Mouse (Mus musculus): ENCODE measurements around the gene March9. TPM values are rescaled to one million over a fixed set of nuclear protein-coding genes. Genes with fewer than 3 reads are reported as not detected.

March9 gene
- polyA plus RNA-seq (2012; fragmentation: generic; extraction: Trizol) = 6.1 TPM

DNA sequence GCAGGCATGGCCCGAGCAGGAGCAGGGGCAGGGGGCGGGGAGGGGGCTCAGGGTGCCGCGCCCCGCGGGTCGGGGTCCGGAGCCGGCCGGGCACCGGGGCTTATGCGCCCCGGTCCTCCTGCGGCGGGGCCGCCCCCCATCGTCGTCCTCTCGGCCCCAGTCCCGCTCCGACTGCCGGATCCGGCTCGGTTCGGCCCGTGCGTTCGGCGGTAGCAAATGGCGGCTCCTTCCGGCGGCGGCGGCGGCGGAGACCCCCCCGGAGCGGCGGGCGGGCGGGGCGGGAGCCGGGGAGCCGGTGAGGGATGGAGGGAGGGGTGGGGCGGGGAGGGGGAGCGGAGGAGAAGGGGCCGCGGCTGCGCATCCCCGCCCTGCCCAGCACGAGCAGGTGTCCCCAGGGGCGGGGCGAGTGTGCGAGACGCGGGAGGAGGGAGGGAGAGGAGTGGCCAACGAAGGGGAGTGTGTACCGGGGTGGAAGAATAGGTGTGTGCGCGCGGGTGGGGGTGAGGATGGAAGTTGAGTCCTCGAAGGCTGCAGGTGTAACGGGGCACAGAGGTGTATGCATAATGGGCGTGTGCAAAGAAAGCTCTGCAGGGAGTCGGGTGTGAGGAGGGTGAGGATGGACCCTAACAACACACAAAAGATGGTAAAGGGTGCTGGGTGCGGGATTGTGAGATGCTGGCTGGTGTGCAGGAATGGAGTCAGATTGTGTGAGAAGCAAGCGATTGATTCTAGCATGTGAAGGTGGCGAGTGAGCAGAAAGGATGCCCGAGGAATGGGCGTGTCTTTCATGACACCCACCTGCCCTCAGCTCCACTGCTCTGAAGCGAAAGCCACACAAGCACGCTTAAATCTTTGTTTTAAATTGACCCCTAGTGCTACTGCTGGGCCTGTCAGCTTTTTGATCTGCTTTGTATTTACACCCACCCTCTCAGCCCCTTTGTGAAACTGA is at the start of gene March9:
Gene March9, minus strand, starts transcription at position 217 of the 949 bp plus-strand sequence.
- Histone ChIP-seq H3K4me2 (ENCODE audit: low read depth) (peak within 1 kb of the TSS; percentile 69), H3K4me3 (peak within 1 kb of the TSS; percentile 13), H3ac (ENCODE audit: control insufficient read depth, insufficient read length) (peak within 1 kb of the TSS; percentile 31), H3K36me3 (ENCODE audit: control insufficient read depth, insufficient read depth) (peaks cover 6% of the 10 kb centered on the region), H3K27me3 (ENCODE audit: control insufficient read depth, insufficient read depth, insufficient read length) (no peaks in the 10 kb centered on the region), H3K79me2 (ENCODE audit: control insufficient read depth, insufficient read depth) (peaks cover 17% of the 10 kb centered on the region)
- no peak for TF ChIP-seq USF1 (IDR thresholded peaks at IDR 0.05; ENCODE audit: low read depth)
- TF ChIP-seq SRF (IDR thresholded peaks at IDR 0.05; ENCODE audit: control insufficient read depth, insufficient read length, low read depth) = no peak
- TF ChIP-seq TCF3 (IDR thresholded peaks at IDR 0.05; ENCODE audit: insufficient read length, low read depth) = no peak
- TF ChIP-seq TCF12 (IDR thresholded peaks at IDR 0.05; ENCODE audit: insufficient read depth, poor library complexity, severe bottlenecking) = no peak
- peak in 2 of 3 experiments; percentile 22 to 74 for TF ChIP-seq MYOD1 (IDR thresholded peaks at IDR 0.05; ENCODE audit: control insufficient read depth in 1 of 3, insufficient read length in 2 of 3, low read depth in 2 of 3)
- no peak for TF ChIP-seq REST (IDR thresholded peaks at IDR 0.05; ENCODE audit: insufficient read depth, insufficient read length)
- TF ChIP-seq MAX (IDR thresholded peaks at IDR 0.05; ENCODE audit: low read depth) = no peak
- no peak for TF ChIP-seq CEBPB (IDR thresholded peaks at IDR 0.05; ENCODE audit: insufficient read depth, poor library complexity, severe bottlenecking)
- no peak for TF ChIP-seq E2F4 (IDR thresholded peaks at IDR 0.05; ENCODE audit: insufficient read depth)
- TF ChIP-seq MYOG (IDR thresholded peaks at IDR 0.05; ENCODE audit: control insufficient read depth in 1 of 3, insufficient read depth in 1 of 3, insufficient read length in 2 of 3, low read depth in 2 of 3) = peak in 1 of 3 experiments; percentile 61
- TF ChIP-seq POLR2AphosphoS2 (IDR thresholded peaks at IDR 0.05; ENCODE audit: insufficient read length, low read depth) = no peak
- TF ChIP-seq POLR2A (IDR thresholded peaks at IDR 0.05; ENCODE audit: insufficient read length, low read depth) = peak; percentile 19

- Histone ChIP-seq H3K4me3 (no peak overlapping the region), H3K4me2 (ENCODE audit: low read depth) (no peak overlapping the region), H3K79me2 (ENCODE audit: control insufficient read depth, insufficient read depth) (no peaks in the 10 kb centered on the region), H3K27me3 (ENCODE audit: control insufficient read depth, insufficient read depth, insufficient read length) (no peaks in the 10 kb centered on the region), H3K36me3 (ENCODE audit: control insufficient read depth, insufficient read depth) (peaks cover 3% of the 10 kb centered on the region), H3ac (ENCODE audit: control insufficient read depth, insufficient read length) (no peak overlapping the region)
- TF ChIP-seq E2F4 (IDR thresholded peaks at IDR 0.05; ENCODE audit: insufficient read depth) = no peak
- no peak for TF ChIP-seq POLR2AphosphoS2 (IDR thresholded peaks at IDR 0.05; ENCODE audit: insufficient read length, low read depth)
- no peak for TF ChIP-seq MYOG (IDR thresholded peaks at IDR 0.05; ENCODE audit: control insufficient read depth in 1 of 3, insufficient read depth in 1 of 3, insufficient read length in 2 of 3, low read depth in 2 of 3)
- TF ChIP-seq POLR2A (IDR thresholded peaks at IDR 0.05; ENCODE audit: insufficient read length, low read depth) = no peak
- TF ChIP-seq TCF3 (IDR thresholded peaks at IDR 0.05; ENCODE audit: insufficient read length, low read depth) = no peak
- TF ChIP-seq SRF (IDR thresholded peaks at IDR 0.05; ENCODE audit: control insufficient read depth, insufficient read length, low read depth) = no peak
- no peak for TF ChIP-seq MAX (IDR thresholded peaks at IDR 0.05; ENCODE audit: low read depth)
- no peak for TF ChIP-seq MYOD1 (IDR thresholded peaks at IDR 0.05; ENCODE audit: control insufficient read depth in 1 of 3, insufficient read length in 2 of 3, low read depth in 2 of 3)
- TF ChIP-seq CEBPB (IDR thresholded peaks at IDR 0.05; ENCODE audit: insufficient read depth, poor library complexity, severe bottlenecking) = no peak
- no peak for TF ChIP-seq TCF12 (IDR thresholded peaks at IDR 0.05; ENCODE audit: insufficient read depth, poor library complexity, severe bottlenecking)
Measured at GRCm38 (mm10) chr10:127108262-127108583, 48.2 kb upstream of the March9 start.

- Histone ChIP-seq H3K4me3 (no peak overlapping the region), H3K4me2 (ENCODE audit: low read depth) (no peak overlapping the region), H3K36me3 (ENCODE audit: control insufficient read depth, insufficient read depth) (peaks cover 3% of the 10 kb centered on the region), H3K27me3 (ENCODE audit: control insufficient read depth, insufficient read depth, insufficient read length) (no peaks in the 10 kb centered on the region), H3ac (ENCODE audit: control insufficient read depth, insufficient read length) (no peak overlapping the region), H3K79me2 (ENCODE audit: control insufficient read depth, insufficient read depth) (no peaks in the 10 kb centered on the region)
- no peak for TF ChIP-seq MAX (IDR thresholded peaks at IDR 0.05; ENCODE audit: low read depth)
- TF ChIP-seq CEBPB (IDR thresholded peaks at IDR 0.05; ENCODE audit: insufficient read depth, poor library complexity, severe bottlenecking) = no peak
- no peak for TF ChIP-seq SRF (IDR thresholded peaks at IDR 0.05; ENCODE audit: control insufficient read depth, insufficient read length, low read depth)
- TF ChIP-seq TCF3 (IDR thresholded peaks at IDR 0.05; ENCODE audit: insufficient read length, low read depth) = no peak
- TF ChIP-seq POLR2A (IDR thresholded peaks at IDR 0.05; ENCODE audit: insufficient read length, low read depth) = no peak
- no peak for TF ChIP-seq E2F4 (IDR thresholded peaks at IDR 0.05; ENCODE audit: insufficient read depth)
- TF ChIP-seq TCF12 (IDR thresholded peaks at IDR 0.05; ENCODE audit: insufficient read depth, poor library complexity, severe bottlenecking) = no peak
- TF ChIP-seq MYOG (IDR thresholded peaks at IDR 0.05; ENCODE audit: control insufficient read depth in 1 of 3, insufficient read depth in 1 of 3, insufficient read length in 2 of 3, low read depth in 2 of 3) = no peak
- no peak for TF ChIP-seq USF1 (IDR thresholded peaks at IDR 0.05; ENCODE audit: low read depth)
- no peak for TF ChIP-seq REST (IDR thresholded peaks at IDR 0.05; ENCODE audit: insufficient read depth, insufficient read length)
- TF ChIP-seq MYOD1 (IDR thresholded peaks at IDR 0.05; ENCODE audit: control insufficient read depth in 1 of 3, insufficient read length in 2 of 3, low read depth in 2 of 3) = no peak
- TF ChIP-seq POLR2AphosphoS2 (IDR thresholded peaks at IDR 0.05; ENCODE audit: insufficient read length, low read depth) = no peak
Measured at GRCm38 (mm10) chr10:127107563-127108261, 47.7 kb upstream of the March9 start.

DNA sequence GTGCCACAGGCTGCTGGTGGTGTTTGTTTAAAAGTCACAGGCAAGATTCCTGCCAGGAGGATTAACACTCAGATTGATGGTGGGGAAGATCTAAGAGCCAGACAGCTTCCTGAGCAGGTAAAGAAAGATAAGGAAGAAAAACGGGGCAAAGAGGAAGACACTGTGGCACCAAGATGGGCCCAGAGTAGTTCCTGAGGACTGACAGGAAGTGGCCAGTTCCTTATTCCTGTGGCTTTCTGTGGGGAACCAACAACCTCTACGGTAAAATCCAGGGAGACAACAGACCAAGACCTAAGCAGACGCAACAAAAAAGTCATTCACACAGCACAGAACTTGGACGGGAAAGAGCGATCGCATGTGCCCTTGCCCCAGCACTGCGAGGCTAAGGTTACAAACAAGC is 43.6 kb upstream of the March9 start:
- H3ac ChIP-seq (ENCODE audit: control insufficient read depth, insufficient read length) = no peak overlapping the region
- H3K79me2 ChIP-seq (ENCODE audit: control insufficient read depth, insufficient read depth) = no peaks in the 10 kb centered on the region
- TF ChIP-seq MAX (IDR thresholded peaks at IDR 0.05; ENCODE audit: low read depth) (no peak), REST (IDR thresholded peaks at IDR 0.05; ENCODE audit: insufficient read depth, insufficient read length) (no peak), USF1 (IDR thresholded peaks at IDR 0.05; ENCODE audit: low read depth) (no peak), TCF12 (IDR thresholded peaks at IDR 0.05; ENCODE audit: insufficient read depth, poor library complexity, severe bottlenecking) (no peak), CEBPB (IDR thresholded peaks at IDR 0.05; ENCODE audit: insufficient read depth, poor library complexity, severe bottlenecking) (no peak), SRF (IDR thresholded peaks at IDR 0.05; ENCODE audit: control insufficient read depth, insufficient read length, low read depth) (no peak), E2F4 (IDR thresholded peaks at IDR 0.05; ENCODE audit: insufficient read depth) (no peak), POLR2A (IDR thresholded peaks at IDR 0.05; ENCODE audit: insufficient read length, low read depth) (no peak), POLR2AphosphoS2 (IDR thresholded peaks at IDR 0.05; ENCODE audit: insufficient read length, low read depth) (no peak), MYOG (IDR thresholded peaks at IDR 0.05; ENCODE audit: control insufficient read depth in 1 of 3, insufficient read depth in 1 of 3, insufficient read length in 2 of 3, low read depth in 2 of 3) (no peak), TCF3 (IDR thresholded peaks at IDR 0.05; ENCODE audit: insufficient read length, low read depth) (no peak), MYOD1 (IDR thresholded peaks at IDR 0.05; ENCODE audit: control insufficient read depth in 1 of 3, insufficient read length in 2 of 3, low read depth in 2 of 3) (no peak)
- H3K4me3 ChIP-seq = no peak overlapping the region
- H3K36me3 ChIP-seq (ENCODE audit: control insufficient read depth, insufficient read depth) = peaks cover 3% of the 10 kb centered on the region
- H3K27me3 ChIP-seq (ENCODE audit: control insufficient read depth, insufficient read depth, insufficient read length) = no peaks in the 10 kb centered on the region
- no peak overlapping the region for H3K4me2 ChIP-seq (ENCODE audit: low read depth)
